In genomic region chr10:115623956-115624671, GRCm38 (mm10) we compare ENCODE assay signal across 8 mouse cellular contexts. TPM values are rescaled to one million over a fixed set of nuclear protein-coding genes. Genes with fewer than 3 reads are reported as not detected.
DNase-seq lines count a peak whose midpoint lies in the region; ATAC-seq and TF ChIP-seq lines count a peak whose summit lies in the region.
"Had no signal": no experiment of that assay in that cellular context is flagged by ENCODE, and none has a peak within 500 bp of the region (broad histone marks: within the 10 kb centered on the region; RNA-seq: fewer than 3 reads in every experiment).

No protein-coding gene starts in this region.

- peak; percentile 83 for ATAC-seq in forebrain, embryonic 16.5 days
- ATAC-seq in activated CD4-positive, CD25-positive, alpha-beta regulatory T cell, adult 4 months, result no peak

- H3K4me3 ChIP-seq in forebrain, embryonic 16.5 days (replicated peaks; ENCODE audit: low read length), result 0 out of 2 replicates have a peak overlapping the region, but pooled peaks have one; percentile 9
- H3K4me3 ChIP-seq in layer of hippocampus, adult 2 months, result peak overlapping the region; percentile 43
- H3K4me3 ChIP-seq: neural tube, embryonic 13.5 days had no signal

- 0 out of 2 replicates have a peak, but pooled peaks cover 2% of the 10 kb centered on the region for H3K27me3 ChIP-seq in forebrain, embryonic 16.5 days (replicated peaks; ENCODE audit: control insufficient read depth, insufficient read depth, low read length)
- H3K27me3 ChIP-seq: neural tube, embryonic 13.5 days had no signal

- H3K9me3 ChIP-seq in forebrain, embryonic 16.5 days (ENCODE audit: control insufficient read depth, low read length), result no peaks in the 10 kb centered on the region
- H3K9me3 ChIP-seq: neural tube, embryonic 13.5 days had no signal

- DNase-seq in retina, postnatal 1 day, result peak; percentile 28
- no peak for DNase-seq in retina, embryonic 14.5 days (ENCODE audit: low spot score)
- DNase-seq in layer of hippocampus, adult 2 months (ENCODE audit: low spot score in 2 of 2), result peak in 1 of 2 experiments; percentile 18
- DNase-seq in lung, postnatal 25 days (ENCODE audit: low spot score), result peak; percentile 37
- DNase-seq in urinary bladder, postnatal 36 days (ENCODE audit: low spot score in 2 of 2), result no peak

- WGBS in forebrain, embryonic 16.5 days, result 19% methylated on average over 15 of the region's 15 CpGs

- peak overlapping the region; percentile 41; the same call in 1 of the 2 replicates for H3K9ac ChIP-seq in forebrain, embryonic 16.5 days (replicated peaks; ENCODE audit: low read depth, low read length)
- H3K9ac ChIP-seq: neural tube, embryonic 13.5 days had no signal

- peaks cover 7% of the 10 kb centered on the region; the same call in 1 of the 2 replicates for H3K4me1 ChIP-seq in forebrain, embryonic 16.5 days (replicated peaks; ENCODE audit: control insufficient read depth, insufficient read depth, low read length)
- H3K4me1 ChIP-seq: neural tube, embryonic 13.5 days had no signal

- TF ChIP-seq CTCF in layer of hippocampus, adult 2 months (conservative IDR thresholded peaks at IDR 0.05), result no peak

- no peaks in the 10 kb centered on the region for H3K36me3 ChIP-seq in forebrain, embryonic 16.5 days (ENCODE audit: control insufficient read depth, insufficient read depth)
- H3K36me3 ChIP-seq: neural tube, embryonic 13.5 days had no signal

- no peak overlapping the region for H3K27ac ChIP-seq in forebrain, embryonic 16.5 days (ENCODE audit: low read length)
- H3K27ac ChIP-seq in layer of hippocampus, adult 2 months, result no peak overlapping the region
- H3K27ac ChIP-seq: neural tube, embryonic 13.5 days had no signal

- H3K4me2 ChIP-seq in forebrain, embryonic 16.5 days (ENCODE audit: low read length), result peak overlapping the region; percentile 40
- H3K4me2 ChIP-seq: neural tube, embryonic 13.5 days had no signal

RNA-seq across cellular contexts. Expression of gene Lgr5, which starts 36.5 kb away (rescaled TPM):
- polyA plus RNA-seq in forebrain, embryonic 16.5 days (2015; fragmentation: Nextera tagmentation; extraction: Ambion mirVana), result 0.56 and 0.77 TPM in 2 replicates
- total RNA-seq in layer of hippocampus, adult 2 months (2021), result 1 to 10 TPM; 1.4 to 2.3 TPM
- under 1 TPM in 1 of 2 experiments, not detected in 1; 0.09 TPM for polyA plus RNA-seq in activated CD4-positive, CD25-positive, alpha-beta regulatory T cell, adult 4 months (2017; shearing (Covaris generic))

RNA-seq across cellular contexts. Expression of gene A930009A15Rik, which starts 54.3 kb away (rescaled TPM):
- polyA plus RNA-seq in forebrain, embryonic 16.5 days (2015; fragmentation: Nextera tagmentation; extraction: Ambion mirVana), result 0.22 TPM in 1 of 2 replicates, not detected in the other
- under 1 TPM in 1 of 2 experiments, not detected in 1; 0.61 TPM for total RNA-seq in layer of hippocampus, adult 2 months (2021)
- not detected for polyA plus RNA-seq in activated CD4-positive, CD25-positive, alpha-beta regulatory T cell, adult 4 months (2017; shearing (Covaris generic))

Comparison
In these comparisons a context has a peak if more than half of its experiments do, and no peak if none do; other contexts are left out.
1. DNase-seq: peak in retina, postnatal 1 day (single experiment) and lung, postnatal 25 days (single experiment); none in retina, embryonic 14.5 days (single experiment) and urinary bladder, postnatal 36 days (0 of 2).